Mouse (Mus musculus) lung, postnatal 0 days (tissue): ENCODE data around the gene Crtap.

Experiments
- CTCF ChIP-seq: IDR thresholded peaks from 2 replicates; pipeline ENCODE4 v1.5.1; 2016; ENCODE audit warnings: antibody characterized with exemption, mild to moderate bottlenecking
- EP300 ChIP-seq: IDR thresholded peaks from 2 replicates; pipeline ENCODE4 v1.6.1; 2016; ENCODE audit warnings: antibody characterized with exemption, mild to moderate bottlenecking, control low read depth

DNA sequence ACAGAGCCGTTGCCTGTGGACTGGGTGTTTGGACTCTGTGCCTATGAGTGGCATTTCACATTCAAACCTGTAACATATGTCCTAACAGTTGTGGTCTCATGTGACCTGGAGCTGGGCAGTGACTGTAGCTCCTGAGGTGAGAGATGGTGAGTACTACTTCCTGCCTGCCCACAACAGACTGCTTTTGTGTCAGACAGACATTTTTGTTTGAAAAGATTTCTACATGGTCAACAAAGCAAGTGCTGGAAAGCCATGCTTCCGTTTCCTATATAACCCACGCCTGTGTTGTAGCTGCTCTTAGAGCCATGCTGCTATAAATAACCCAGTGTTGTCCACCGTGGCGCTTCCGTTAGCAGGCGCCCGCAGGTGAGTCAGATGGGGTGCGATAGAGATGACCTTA lies 21.9 kb upstream of the Crtap start:
- no peak for TF ChIP-seq CTCF
- TF ChIP-seq EP300, result no peak
